Mouse (Mus musculus) layer of hippocampus, adult 8-10 months (tissue): ENCODE measurements around the gene Rfpl4. TPM values are rescaled to one million over a fixed set of nuclear protein-coding genes. Genes with fewer than 3 reads are reported as not detected.
A peak's percentile ranks its signal among the peaks of the same experiment; 100 is the strongest.
"Not testable (repeated sequence)": the region's sequence is repeated elsewhere in the genome, so short reads cannot be mapped to it uniquely, and the experiment has no call there.

ENCODE experiments used
- DNase-seq, 2 experiments: peaks; one replicate each; pipeline ENCODE4 v3.0.0; 2022; ENCODE audit warnings: low spot score in 2 of 2
- total RNA-seq, 4 experiments: library from RNA; stranded (reverse); gene quantifications; 2 replicates each; pipeline ENCODE4 v1.2.4; 2022

Gene Rfpl4
- total RNA-seq: not detected

DNA sequence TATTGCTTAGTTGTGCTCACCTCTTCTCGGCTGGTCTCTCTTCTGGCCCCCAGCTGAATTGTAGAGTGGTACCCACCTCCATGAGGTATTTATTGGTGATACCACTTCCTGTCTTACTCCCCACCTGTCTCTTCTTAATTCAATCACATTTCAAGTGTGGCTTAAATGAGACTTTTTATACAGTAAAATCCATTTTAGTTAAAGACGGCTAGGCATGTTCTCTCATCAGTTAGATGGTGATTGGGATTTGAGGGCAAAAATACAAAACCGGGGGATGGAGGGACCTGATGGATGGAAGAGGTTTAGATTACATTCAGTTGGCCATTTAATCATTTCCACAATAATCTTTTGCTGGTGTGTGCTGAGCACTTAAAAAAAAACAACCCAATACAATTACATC lies at the start of gene Rfpl4:
TSS of gene Rfpl4 (minus strand) at position 101 of the 400 bp plus-strand sequence.
- no peak for DNase-seq

DNA sequence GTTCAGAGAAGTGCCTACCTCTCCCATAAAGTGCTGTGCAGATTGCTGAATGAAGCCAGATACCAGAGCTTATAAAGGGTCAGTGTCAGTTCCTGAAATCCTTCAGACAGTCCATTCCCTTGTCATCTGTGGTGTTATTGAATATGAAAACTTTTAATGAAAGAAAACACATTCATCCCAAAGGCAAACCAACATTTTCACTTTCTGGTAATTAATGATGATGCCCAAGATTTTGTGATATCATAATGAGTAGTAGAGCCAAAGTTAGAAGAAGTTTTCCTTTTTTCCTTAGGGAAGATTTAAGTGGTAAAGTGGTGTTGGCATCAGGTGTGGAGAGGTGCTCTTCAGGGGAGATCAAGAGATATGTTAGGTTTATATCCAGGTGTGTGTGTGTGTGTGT lies 32.8 kb upstream of the Rfpl4 start, which contains the start of gene Vmn1r55:
TSS of gene Vmn1r55 (minus strand) at position 101 of the 400 bp plus-strand sequence.
- DNase-seq: not testable (repeated sequence)

DNA sequence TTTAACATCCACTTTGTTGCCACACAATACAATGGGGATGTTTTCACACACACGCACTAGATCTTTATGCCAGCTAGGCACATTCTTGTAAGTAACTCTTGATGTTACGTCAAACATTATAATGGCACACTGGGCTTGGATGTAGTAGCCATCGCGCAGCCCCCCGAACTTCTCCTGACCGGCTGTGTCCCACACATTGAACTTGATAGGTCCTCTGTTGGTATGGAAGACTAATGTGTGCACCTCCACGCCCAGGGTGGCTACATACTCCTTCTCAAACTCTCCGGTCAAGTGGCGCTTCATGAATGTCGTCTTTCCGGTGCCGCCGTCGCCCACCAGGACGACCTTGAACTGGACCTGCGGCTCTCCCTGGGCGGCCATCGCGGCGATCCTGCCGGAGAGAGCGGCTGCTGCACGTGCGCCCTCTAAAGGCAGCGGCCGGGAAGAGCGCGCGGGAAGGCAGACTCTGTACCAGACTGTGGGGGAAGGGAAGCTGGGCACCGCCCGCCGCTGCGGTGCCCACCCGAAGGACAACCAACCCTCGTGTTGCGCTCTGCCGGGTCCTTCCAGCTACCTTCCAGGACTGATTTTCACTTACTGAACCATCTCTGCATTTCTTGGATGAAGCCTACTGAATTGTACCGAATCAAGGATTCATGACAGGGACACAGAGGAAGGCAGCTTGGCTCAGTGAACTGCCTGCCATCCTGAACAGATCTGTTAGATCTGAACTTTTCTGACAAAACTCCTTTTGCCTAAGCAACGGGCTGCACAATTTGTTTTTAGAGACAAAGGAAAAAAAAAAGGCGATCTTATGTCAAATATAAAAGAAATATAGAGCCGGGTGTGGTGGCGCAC lies 9.0 kb upstream of the Rfpl4 start, which contains the start of gene Rasl2-9:
TSS of gene Rasl2-9 (minus strand) at position 402 of the 858 bp plus-strand sequence.
- peak; percentile 50 to 61 for DNase-seq

DNA sequence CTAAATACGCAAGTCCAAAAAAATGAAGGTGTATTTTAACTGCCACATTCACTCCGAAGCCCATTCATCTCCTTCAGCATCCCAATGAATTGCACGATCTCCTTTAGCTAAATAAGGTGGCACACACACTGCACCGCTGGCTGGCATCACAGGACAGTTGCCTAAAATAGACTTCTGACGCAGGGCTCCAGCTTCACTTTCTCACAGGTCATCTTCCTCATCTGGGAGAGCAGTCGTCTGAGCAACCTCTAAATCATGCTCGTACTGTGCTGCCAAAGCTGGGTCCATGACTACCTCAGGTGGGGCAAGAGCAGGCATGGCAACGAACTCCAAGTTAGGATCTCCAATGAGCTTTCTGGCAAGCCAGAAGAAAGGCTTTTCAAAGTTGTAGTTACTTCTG lies 8.3 kb upstream of the Rfpl4 start:
- DNase-seq: no peak

DNA sequence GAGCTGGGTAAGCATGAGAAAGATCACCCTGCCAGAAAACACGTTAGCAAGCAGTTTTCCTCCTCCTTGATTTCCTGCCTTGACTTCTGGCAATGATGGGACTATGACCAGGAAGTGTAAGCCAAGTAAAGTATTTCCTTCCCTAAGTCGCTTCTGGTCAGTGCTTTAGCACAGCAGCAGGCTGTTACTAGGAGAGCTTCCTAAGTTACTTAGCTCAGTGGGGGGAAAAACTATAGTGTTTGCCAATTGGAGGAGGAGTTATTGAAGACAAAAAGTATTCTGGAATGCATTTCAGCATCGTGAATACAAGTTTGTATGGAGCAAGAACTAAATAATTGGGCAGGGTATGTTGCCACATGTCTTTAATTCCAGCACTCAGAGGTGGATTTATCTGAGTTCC lies 4.0 kb downstream of the Rfpl4 start:
- DNase-seq: no peak

DNA sequence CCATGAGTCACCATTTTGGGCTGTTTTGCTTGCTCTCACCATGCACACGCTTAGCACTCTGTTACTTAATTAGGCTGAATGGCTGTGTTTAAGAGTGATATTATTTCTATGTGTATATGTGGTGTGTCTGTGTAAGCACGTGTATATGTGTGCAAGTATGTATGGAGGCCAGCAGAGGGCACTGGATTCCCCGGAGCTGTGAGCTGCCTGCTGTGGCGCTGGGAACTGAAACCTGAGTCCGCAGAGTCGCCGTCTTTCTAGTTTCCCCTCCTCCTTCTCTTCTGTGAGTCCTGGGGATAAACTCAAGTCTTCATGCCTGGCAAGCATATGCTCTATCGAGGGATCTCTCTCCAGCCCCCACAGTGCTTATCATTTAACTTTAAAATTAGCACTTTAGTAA lies 7.4 kb downstream of the Rfpl4 start:
- DNase-seq: no peak

DNA sequence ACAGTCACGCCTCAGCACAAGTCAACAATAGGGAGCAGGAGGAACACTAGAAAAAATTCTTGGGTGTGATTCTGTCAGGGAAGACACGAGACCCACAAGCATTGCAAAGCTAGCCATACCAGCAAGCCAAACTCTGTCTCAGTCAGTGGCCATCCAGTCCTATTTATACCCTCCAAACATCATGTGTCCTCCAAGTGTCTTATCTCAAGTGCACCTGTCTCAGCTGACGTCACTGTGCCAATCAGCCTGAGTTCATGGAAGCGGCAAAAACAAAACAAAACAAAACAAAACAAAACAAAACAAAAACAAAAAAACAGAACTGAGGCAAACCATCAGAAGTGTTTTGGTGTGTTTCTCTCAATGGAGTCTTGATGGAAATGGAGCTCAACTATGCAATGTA lies 8.5 kb downstream of the Rfpl4 start:
- no peak for DNase-seq

DNA sequence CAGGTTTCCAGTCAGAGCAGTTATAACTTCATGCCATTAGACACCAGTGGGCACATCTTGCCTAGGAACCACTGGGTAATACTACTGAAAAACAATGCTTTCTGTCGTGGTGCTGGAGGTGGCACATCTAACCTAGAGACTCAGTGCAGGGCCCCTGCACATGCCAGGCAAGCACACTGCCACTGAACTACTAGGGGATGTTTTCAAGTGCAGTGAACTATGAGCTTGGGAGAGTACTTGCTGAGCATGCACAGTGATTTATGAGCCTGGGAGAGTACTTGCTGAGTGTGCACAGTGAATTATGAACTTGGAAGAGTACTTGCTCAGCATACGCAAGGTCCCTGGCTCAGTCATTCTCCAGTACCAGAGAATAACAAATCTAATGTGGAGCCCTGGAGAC lies 14.2 kb downstream of the Rfpl4 start:
- no peak for DNase-seq

DNA sequence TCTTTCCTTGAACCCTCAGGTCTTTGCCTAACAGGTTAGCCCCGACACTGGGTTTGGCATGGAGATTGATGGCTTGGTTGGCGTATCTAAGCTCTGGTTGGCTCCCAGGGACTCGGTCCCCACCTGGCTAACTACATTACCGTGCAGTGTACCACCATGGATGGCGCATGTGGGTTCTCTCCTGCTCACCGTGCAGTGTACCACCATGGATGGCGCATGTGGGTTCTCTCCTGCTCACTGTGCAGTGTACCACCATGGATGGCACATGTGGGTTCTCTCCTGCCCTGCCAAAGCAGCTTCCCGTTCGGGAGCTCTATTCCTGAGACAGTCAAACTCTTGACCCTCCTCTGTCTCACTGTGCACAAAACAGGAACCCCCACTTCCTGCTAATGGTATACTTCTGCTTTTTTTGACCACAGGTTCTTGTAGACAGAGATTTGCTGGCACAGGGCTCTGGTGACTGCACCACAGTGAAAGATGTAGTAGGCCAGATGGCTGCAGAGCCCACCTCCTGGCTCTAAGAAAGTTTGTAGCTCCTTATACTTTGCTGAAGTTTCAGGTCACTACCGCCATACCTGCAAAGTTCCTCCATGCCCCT lies 15.6 kb downstream of the Rfpl4 start:
- DNase-seq: no peak

DNA sequence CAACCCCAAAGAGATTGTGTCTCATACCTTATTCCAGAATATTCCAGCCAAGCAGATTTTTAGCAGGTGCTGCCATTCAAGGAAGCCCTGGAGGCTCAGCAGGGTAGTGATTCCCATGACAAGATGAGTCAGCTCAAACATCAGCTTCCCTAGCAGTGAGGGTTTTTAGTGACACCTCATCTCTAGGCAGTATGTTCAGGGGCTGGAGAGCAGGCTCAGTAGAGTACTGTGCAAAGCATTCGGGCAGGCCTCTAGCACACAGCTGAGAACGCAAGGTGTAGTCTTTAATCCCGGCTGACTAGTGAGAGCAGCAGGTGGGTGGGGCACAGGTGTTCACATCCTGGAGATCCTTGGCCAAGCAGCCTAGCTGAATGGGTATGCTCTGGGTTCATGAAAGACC lies 17.0 kb downstream of the Rfpl4 start:
- DNase-seq: no peak

DNA sequence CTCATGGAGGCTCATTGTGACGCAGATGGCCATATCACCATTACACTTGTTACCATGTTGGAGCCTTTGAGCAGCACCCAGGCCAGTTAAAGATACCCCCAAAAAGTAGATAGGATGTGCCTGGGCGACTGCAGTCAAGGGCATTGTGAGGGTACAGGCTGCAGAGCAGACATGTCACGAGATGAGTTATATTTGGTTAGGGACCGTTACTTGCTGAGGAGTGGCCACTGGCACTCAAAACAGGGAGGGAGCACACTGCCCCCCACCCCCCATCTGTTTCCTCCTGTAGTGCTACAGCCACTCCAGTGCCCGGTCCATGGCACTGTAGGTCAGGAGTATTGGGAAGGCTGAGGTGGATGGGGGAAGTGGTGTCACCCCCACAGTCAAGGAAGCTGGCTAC lies 18.0 kb downstream of the Rfpl4 start:
- no peak for DNase-seq

DNA sequence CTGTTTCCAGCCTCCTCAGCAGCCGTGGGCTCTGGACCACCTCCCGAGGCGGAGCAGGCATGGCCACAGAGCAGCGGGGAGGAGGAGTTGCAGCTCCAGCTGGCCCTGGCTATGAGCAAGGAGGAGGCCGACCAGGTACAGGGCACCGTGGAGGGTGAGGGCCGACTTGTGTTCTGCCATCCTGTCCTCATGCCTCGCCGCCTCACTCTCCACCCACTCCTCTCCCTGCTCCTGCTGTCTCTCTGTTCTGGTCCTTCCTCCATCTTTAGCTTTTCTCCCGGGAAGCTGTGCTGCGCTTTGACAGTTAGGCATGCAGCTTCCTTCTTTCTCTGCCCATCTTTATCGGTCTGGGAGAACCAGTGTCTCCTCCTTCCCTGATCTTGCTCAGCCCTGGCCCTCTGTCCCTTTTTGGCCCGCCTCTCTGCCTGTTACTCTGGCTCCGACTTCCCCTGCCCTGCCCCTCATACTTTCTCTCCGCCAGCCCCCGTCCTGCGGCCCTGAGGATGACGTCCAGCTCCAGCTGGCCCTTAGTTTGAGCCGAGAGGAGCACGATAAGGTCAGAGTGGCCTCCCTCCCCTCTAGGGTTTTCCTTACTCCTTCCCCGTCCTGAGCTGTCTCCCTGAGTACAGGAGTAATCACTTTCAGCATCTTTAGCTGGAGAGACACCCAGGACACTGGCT lies 23.8 kb downstream of the Rfpl4 start:
- no peak for DNase-seq

DNA sequence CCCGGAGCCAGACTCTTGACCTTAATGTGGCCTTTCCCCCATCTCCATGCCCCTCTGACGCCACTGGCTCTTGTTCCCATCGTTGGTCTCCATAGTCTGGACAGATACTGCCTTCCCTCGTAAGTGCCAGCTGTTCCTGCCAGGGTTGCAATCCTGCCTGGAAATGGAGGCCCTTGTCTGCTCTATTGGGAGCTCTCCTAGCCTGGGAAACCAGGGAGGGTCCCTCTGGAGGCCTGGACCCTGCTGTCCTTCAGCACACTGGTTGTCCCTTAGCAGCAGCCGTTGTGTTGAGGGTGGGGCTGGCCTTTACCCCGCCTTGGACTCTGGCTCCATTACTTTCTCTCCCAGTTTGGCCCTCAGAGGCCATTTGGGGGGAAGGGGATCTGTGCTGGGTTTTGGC lies 24.4 kb downstream of the Rfpl4 start:
- no peak for DNase-seq

DNA sequence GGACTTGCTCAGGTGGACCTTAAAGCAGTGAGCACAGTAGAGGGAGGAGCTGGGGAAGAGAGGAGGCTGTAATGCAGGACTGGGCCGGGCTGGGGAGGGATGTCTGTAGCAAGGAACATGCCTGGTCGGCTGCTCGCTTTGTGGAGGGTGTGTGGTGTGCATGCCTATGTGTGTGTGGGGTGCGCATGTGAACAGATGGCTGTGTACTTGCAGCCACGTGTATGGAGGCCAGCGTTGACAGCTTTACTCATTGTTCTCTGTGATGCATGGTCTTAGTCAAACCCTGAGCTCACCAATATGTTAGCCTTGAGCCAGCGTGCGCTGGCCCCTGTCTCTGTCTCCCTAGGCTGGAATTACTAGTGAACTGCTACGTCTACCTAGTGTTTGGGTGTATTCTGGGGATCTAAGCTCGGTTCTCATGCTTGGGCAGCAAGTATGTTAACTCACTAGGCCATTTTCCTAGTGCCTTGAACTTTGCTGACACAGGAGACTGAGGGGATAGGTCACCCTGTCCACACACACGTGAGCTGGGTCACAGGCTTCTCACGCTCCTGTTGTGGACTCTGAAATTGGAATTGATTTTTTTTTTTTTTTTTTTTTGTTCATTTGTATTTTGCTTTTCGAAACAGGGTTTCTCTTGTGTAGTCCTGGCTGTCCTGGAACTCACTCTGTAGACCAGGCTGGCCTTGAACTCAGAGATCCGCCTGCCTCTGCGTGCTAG lies 25.6 kb downstream of the Rfpl4 start:
- DNase-seq: peak; percentile 64 to 68

DNA sequence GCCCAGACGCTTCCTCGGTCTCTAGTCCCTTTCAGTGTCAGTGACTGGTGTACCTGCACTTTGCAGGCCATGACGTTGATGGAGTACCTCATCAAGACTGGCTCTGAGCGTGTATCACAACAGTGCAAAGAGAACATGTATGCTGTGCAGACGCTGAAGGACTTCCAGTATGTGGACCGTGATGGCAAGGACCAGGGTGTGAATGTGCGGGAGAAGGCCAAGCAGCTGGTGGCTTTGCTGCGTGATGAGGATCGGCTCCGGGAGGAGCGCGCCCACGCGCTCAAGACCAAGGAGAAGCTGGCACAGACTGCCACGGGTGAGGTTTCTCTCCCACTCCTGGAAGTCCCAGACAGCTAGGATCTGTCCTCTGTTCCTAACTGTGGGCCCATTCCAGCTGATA lies 26.9 kb downstream of the Rfpl4 start:
- no peak for DNase-seq

DNA sequence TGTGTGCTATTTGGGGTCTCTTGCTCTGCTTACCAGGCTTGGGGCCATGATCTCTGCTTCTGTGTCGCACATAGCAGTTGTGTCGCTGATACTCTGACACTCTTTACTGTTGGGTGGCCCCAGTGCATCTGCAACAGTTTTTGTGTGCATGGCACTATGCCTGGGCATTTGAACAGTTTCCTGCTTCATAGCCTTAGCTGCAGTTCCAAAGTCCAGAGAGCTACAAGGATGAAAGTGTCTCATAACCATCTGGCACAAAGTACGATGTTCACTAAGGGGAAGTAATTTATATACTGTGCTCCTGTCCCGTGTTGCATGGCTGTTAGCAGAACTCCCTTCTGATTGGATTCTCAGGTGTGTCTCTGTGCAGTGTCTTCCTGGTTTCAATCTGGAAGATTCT lies 28.9 kb downstream of the Rfpl4 start:
- DNase-seq: no peak

DNA sequence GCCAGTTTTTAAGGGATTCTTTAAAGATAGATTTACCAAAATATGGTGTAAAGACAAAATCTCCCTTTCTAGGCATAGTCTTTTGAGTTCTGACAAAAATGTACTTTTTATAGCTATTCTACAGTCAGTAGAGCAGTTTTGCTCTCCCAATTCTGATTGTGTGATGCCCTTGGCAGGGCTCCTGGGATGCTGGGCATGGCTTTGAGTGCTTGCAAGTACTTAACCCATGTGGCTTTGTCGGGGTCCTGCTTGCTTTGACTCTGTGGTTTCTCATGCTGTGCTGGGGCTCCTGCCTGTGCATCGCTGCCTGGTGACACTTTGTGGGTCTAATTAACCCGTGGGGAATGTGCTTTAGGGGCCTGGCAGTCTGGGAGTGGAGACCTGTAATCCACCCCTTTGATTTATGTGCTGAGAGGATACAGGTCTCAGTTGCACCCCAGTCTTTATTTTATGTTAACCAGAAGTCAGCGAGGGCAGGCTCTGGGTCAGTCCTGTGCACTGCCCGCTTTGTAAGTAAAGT lies 29.8 kb downstream of the Rfpl4 start:
- no peak for DNase-seq

DNA sequence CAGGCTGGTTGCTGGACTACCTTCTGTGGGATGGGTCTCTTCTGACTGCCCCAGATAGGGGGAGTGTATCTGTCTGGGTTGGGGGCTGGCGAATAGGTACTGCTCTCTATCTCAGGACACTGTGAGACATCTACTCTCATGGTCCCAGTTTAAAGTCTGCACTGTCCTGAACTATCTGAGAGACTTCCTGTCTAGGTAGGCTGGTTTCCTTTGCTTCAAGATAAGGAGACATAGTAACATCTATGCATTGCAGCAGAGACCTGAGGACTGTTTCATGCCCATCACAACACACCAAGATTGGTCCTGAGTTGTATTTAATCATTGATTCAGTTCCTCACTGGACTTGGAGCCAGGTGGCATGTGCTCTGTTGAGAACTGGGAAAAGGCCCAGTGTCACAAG lies 31.2 kb downstream of the Rfpl4 start:
- no peak for DNase-seq

DNA sequence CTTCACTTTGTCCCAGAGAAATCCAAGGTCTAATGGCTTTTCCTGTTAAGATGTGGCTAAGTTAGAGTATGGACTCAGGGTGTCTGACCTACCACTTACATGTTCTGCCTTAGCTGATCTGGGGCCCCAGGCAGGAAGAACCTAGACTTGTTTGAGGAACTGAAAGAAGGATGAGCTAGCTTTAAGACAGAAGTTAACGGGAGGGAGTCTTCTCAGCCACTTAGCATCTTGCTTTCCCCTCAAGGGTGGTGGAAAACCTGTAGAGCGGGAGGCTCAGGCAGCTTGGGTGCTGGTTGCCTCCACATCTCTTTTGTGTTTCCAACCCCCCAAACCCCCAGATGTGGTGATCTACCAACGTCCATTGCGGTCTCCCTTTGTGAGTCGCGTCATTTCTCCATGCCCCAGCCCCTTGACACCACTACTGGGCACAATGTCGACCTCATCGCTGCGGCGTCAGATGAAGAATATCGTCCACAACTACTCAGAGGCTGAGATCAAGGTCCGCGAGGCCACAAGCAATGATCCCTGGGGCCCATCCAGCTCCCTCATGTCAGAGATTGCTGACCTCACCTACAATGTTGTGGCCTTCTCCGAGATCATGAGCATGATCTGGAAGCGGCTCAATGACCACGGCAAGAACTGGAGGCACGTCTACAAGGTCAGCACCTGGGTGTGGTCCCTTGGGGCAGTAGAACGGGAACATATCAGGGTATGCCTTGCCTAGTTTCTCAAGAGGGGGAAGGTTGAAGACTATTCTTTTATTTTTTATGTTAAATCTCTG lies 33.2 kb downstream of the Rfpl4 start:
- no peak for DNase-seq

DNA sequence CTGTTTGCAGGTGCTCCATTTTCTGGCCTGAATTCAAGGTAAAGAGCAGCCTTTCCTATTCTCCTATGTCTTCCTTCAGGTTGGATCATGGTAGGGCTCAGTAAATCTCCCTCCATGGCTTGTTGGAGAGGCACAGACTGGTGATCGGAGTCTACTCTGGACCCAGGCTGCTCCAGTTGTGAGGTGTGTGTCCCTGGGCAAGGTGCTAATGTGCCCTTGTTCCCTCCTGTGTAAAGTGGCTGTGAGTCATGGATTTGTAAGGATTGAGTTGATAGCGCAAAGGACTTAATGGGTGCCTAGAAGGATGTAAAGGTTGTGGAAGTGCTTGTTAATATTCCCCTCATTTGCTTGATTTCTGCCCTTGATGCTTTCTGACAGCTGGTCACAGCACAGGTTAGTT lies 34.8 kb downstream of the Rfpl4 start:
- DNase-seq: no peak

DNA sequence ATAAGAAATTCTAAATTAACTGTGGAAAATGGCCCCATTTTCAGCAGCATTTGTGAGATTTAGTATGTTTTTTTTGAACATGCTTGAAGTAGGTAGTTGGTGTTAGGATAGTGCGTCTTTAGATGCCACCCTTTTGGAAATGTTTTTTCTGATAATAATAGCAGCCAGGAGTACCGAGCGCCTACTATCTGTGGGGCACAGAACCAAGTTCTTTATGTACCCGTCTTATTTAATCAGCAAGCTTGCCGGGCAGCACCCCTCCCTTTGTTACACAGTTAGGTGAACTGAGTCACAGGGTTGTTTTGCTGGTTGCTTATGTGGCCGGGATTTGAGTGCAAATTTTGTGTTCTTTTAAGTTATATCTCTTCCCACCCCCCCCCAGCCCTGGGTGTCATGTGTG lies 35.5 kb downstream of the Rfpl4 start:
- no peak for DNase-seq
